Mouse (Mus musculus): Measurements from ENCODE around the gene Spink4. TPM values are rescaled to one million over a fixed set of nuclear protein-coding genes. Genes with fewer than 3 reads are reported as not detected.
A peak's percentile ranks its signal among the peaks of the same experiment; 100 is the strongest.

Gene Spink4
- polyA plus RNA-seq, 2 experiments = 0.49 TPM; not detected in 1

DNA sequence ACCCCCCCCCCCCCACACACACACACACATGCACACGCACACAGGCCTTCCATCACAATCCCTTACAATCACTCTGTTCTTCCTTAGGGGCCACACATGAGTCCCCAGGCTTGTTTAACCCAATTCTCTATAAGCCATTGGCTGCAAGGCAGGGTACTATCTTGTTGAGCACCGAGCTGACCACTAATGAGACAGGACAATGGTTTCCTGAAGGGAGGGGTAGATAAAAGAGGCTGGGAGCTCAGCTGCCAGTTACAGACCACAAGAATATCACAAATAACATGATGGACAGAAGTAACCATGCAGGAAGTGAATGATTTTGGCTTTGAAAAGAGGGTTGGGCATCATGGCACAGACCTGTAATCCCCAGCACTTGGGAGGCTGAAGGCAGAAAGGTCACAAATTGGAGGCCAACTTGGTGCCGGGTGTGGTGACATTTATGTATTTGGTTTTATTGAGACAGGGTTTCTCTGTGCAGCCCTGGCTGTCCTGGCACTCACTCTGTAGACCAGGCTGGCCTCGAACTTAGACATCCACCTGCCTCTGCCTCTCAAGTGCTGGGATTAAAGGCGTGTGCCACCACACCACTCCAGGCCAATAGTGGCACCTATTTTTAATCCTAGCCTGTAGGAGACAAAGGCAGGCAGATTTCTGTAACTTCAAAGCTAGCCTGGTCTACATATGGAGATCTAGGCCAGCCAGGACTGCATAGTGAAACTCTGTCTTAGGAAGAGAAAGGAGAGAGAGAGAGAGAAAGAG lies 44.9 kb upstream of the Spink4 start:
- no peak for DNase-seq (ENCODE audit: low spot score)
- Histone ChIP-seq H3K4me2 (replicated peaks; ENCODE audit: low read depth, low read length, severe bottlenecking) (no peak overlapping the region), H3K27me3 (ENCODE audit: control insufficient read depth, insufficient read depth, low read length) (no peaks in the 10 kb centered on the region), H3K4me3 (replicated peaks; ENCODE audit: low read length) (no peak overlapping the region), H3K4me1 (ENCODE audit: control insufficient read depth, insufficient read depth, low read length) (peaks cover 41% of the 10 kb centered on the region), H3K27ac (replicated peaks; ENCODE audit: low read depth, low read length) (peak overlapping the region; percentile 84; the same call in 1 of the 2 replicates), H3K36me3 (ENCODE audit: control insufficient read depth, insufficient read depth, low read length) (no peaks in the 10 kb centered on the region), H3K9me3 (ENCODE audit: control insufficient read depth, low read length) (no peaks in the 10 kb centered on the region), H3K9ac (ENCODE audit: low read depth, low read length, severe bottlenecking) (no peak overlapping the region)
- ATAC-seq (ENCODE audit: low FRiP score, low read depth) = no peak
- WGBS = 77% methylated on average over 5 of the region's 5 CpGs
- TF ChIP-seq POLR2A (IDR thresholded peaks at IDR 0.05; ENCODE audit: borderline replicate concordance, extremely low read depth, insufficient read depth, insufficient read length) = no peak

DNA sequence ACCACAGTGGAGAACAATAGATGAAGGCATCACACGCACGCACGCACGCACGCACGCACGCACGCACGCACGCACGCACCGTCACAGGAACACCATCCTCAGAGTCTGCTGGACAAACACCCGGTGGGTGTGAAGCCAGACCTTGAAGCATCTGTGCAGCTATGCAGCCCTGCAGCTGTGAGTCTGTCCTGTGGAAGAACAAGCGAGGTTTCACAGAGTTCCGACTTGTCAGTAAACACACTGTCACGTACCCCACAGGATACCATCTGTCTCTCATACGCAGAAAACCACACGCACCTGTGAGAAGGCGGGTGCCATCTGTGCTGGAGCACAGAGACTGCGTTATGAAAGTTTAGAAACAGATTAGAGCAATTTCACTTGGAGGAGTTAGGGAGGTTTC lies 44.0 kb upstream of the Spink4 start:
- no peak for TF ChIP-seq POLR2A (IDR thresholded peaks at IDR 0.05; ENCODE audit: borderline replicate concordance, extremely low read depth, insufficient read depth, insufficient read length)
- DNase-seq (ENCODE audit: low spot score) (peak; percentile 24), ATAC-seq (ENCODE audit: low FRiP score, low read depth) (no peak)
- no peak overlapping the region for H3K4me3 ChIP-seq (replicated peaks; ENCODE audit: low read length)
- no peak overlapping the region for H3K9ac ChIP-seq (ENCODE audit: low read depth, low read length, severe bottlenecking)
- H3K4me2 ChIP-seq (replicated peaks; ENCODE audit: low read depth, low read length, severe bottlenecking) = no peak overlapping the region
- no peak overlapping the region for H3K27ac ChIP-seq (replicated peaks; ENCODE audit: low read depth, low read length)
- H3K36me3 ChIP-seq (ENCODE audit: control insufficient read depth, insufficient read depth, low read length) = no peaks in the 10 kb centered on the region
- no peaks in the 10 kb centered on the region for H3K9me3 ChIP-seq (ENCODE audit: control insufficient read depth, low read length)
- H3K4me1 ChIP-seq (ENCODE audit: control insufficient read depth, insufficient read depth, low read length) = peaks cover 41% of the 10 kb centered on the region
- H3K27me3 ChIP-seq (ENCODE audit: control insufficient read depth, insufficient read depth, low read length) = no peaks in the 10 kb centered on the region
- WGBS = 79% methylated on average over 20 of the region's 20 CpGs

GRCm38 (mm10) chr4:40876814-40877371 lies 43.0 kb upstream of the Spink4 start:
- peak; percentile 80 for DNase-seq (ENCODE audit: low spot score)

GRCm38 (mm10) chr4:40877528-40877927 lies 42.3 kb upstream of the Spink4 start:
- ATAC-seq (ENCODE audit: low FRiP score, low read depth) (no peak), DNase-seq (ENCODE audit: low spot score) (no peak)
- no peaks in the 10 kb centered on the region for H3K36me3 ChIP-seq (ENCODE audit: control insufficient read depth, insufficient read depth, low read length)
- no peak overlapping the region for H3K4me3 ChIP-seq (replicated peaks; ENCODE audit: low read length)
- no peaks in the 10 kb centered on the region for H3K9me3 ChIP-seq (ENCODE audit: control insufficient read depth, low read length)
- no peak overlapping the region for H3K9ac ChIP-seq (ENCODE audit: low read depth, low read length, severe bottlenecking)
- no peak overlapping the region for H3K4me2 ChIP-seq (replicated peaks; ENCODE audit: low read depth, low read length, severe bottlenecking)
- no peaks in the 10 kb centered on the region for H3K27me3 ChIP-seq (ENCODE audit: control insufficient read depth, insufficient read depth, low read length)
- WGBS = 87% methylated on average over 5 of the region's 5 CpGs
- TF ChIP-seq POLR2A (IDR thresholded peaks at IDR 0.05; ENCODE audit: borderline replicate concordance, extremely low read depth, insufficient read depth, insufficient read length) = no peak
- H3K4me1 ChIP-seq (ENCODE audit: control insufficient read depth, insufficient read depth, low read length) = peaks cover 41% of the 10 kb centered on the region
- peak overlapping the region; percentile 76 for H3K27ac ChIP-seq (replicated peaks; ENCODE audit: low read depth, low read length)

More at GRCm38 (mm10) chr4:40876814-40877371, 43.0 kb upstream of the Spink4 start:
- Histone ChIP-seq H3K9me3 (ENCODE audit: control insufficient read depth, low read length) (no peaks in the 10 kb centered on the region), H3K4me1 (ENCODE audit: control insufficient read depth, insufficient read depth, low read length) (peaks cover 41% of the 10 kb centered on the region), H3K4me3 (replicated peaks; ENCODE audit: low read length) (no peak overlapping the region), H3K27me3 (ENCODE audit: control insufficient read depth, insufficient read depth, low read length) (no peaks in the 10 kb centered on the region), H3K27ac (replicated peaks; ENCODE audit: low read depth, low read length) (peak overlapping the region; percentile 76), H3K4me2 (replicated peaks; ENCODE audit: low read depth, low read length, severe bottlenecking) (peak overlapping the region; percentile 23; the same call in 1 of the 2 replicates), H3K9ac (ENCODE audit: low read depth, low read length, severe bottlenecking) (peak overlapping the region; percentile 31), H3K36me3 (ENCODE audit: control insufficient read depth, insufficient read depth, low read length) (no peaks in the 10 kb centered on the region)
- ATAC-seq (ENCODE audit: low FRiP score, low read depth) = peak; percentile 85
- no peak for TF ChIP-seq POLR2A (IDR thresholded peaks at IDR 0.05; ENCODE audit: borderline replicate concordance, extremely low read depth, insufficient read depth, insufficient read length)
- WGBS = 28% methylated on average over 12 of the region's 12 CpGs

DNA sequence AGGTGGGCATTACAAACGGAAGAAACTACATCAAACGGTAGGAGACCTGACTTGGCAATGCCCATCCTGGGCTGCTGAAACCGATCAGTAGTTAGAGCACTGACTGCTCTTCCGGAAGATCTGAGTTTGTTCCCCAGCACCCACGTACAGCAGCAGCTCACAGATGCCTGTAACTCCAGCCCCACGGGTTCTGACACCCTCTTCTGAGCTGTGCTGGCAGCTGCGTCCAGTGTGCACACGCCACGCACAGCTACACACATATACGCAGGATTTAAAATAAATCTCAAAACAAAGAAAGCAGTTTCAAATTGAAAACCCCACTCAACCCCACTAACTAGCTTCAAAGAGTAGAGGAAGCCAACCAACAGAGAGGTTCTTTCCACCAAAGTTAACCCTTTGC lies 36.7 kb upstream of the Spink4 start:
- Histone ChIP-seq H3K9ac (ENCODE audit: low read depth, low read length, severe bottlenecking) (no peak overlapping the region), H3K36me3 (ENCODE audit: control insufficient read depth, insufficient read depth, low read length) (no peaks in the 10 kb centered on the region), H3K4me3 (replicated peaks; ENCODE audit: low read length) (no peak overlapping the region), H3K27me3 (ENCODE audit: control insufficient read depth, insufficient read depth, low read length) (no peaks in the 10 kb centered on the region), H3K27ac (replicated peaks; ENCODE audit: low read depth, low read length) (no peak overlapping the region), H3K4me2 (replicated peaks; ENCODE audit: low read depth, low read length, severe bottlenecking) (no peak overlapping the region), H3K9me3 (ENCODE audit: control insufficient read depth, low read length) (no peaks in the 10 kb centered on the region), H3K4me1 (ENCODE audit: control insufficient read depth, insufficient read depth, low read length) (0 out of 2 replicates have a peak, but pooled peaks cover 5% of the 10 kb centered on the region)
- DNase-seq (ENCODE audit: low spot score) = no peak
- WGBS = 76% methylated on average over 10 of the region's 10 CpGs
- ATAC-seq (ENCODE audit: low FRiP score, low read depth) = no peak; the same call in 1 of the 2 replicates
- TF ChIP-seq POLR2A (IDR thresholded peaks at IDR 0.05; ENCODE audit: borderline replicate concordance, extremely low read depth, insufficient read depth, insufficient read length) = no peak

Data from limb, embryonic 14.5 days (tissue).